Mouse (Mus musculus): ENCODE results near the gene Galnt3.

DNA sequence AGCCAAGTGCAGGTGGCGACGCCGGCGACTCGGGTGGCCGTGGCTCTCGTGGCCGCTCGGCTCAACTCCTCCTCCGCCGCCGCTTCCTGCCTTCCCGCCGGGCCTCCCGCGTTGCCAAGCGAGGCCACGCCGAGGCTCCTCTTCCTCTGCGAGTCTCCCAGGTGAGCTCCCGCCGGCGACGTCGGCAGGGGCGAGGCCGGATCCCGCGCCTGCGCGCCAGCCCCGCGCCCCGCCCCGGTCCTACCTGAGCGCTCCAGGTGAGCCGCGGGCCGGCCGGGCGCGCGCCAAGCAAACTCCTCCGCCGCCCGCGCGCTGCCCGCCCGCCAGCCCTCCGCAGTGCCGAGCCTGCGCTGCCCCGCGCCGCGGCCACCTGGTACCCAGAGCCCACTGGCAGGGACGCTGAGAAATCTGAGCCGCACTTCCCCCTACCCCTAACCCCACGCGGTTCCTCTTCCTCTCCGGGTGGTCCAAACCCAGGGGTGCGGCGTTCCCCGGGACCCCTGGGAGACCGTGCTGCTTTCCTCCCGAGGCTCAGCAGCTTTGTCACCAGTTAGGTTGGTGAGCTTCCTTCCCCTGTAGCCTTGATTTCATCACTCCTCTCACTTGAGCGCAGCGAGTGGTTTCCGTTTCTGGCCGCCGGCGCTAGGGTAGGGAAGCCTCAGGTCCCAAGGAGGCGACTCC lies at the start of gene Galnt3:
- TF ChIP-seq POLR2A (IDR thresholded peaks at IDR 0.05; ENCODE audit: control insufficient read depth, extremely low read depth, insufficient read depth, low read length, poor library complexity) (no peak), CTCF (IDR thresholded peaks at IDR 0.05; ENCODE audit: borderline replicate concordance, control insufficient read depth, extremely low read depth, insufficient read depth, low read length, poor library complexity) (no peak)
